Mouse (Mus musculus) CH12.LX (cell line): ENCODE data around the gene Ficd.

Experiments used
- CHD1 ChIP-seq: IDR thresholded peaks from 2 replicates; pipeline ENCODE4 v1.6.1; 2012; ENCODE audit warnings: low read depth, low read length, improper control_type of control experiment, inconsistent platforms
- CHD2 ChIP-seq: IDR thresholded peaks from 2 replicates; pipeline ENCODE4 v1.6.1; 2011; ENCODE audit warnings: low read length, improper control_type of control experiment
- CTCF ChIP-seq, 2 experiments: IDR thresholded peaks in 1 of 2; conservative IDR thresholded peaks in 1 of 2; 2 replicates each; pipeline ENCODE4 v1.5.1; 2011 to 2012; ENCODE audit warnings: low read depth in 2 of 2, low read length in 2 of 2, improper control_type of control experiment in 1 of 2, inconsistent platforms in 1 of 2, mild to moderate bottlenecking in 1 of 2, moderate library complexity in 1 of 2
- ELF1 ChIP-seq: IDR thresholded peaks from 2 replicates; pipeline ENCODE4 v1.6.1; 2014; ENCODE audit warnings: low read depth, mild to moderate bottlenecking, inconsistent platforms, low read length, improper control_type of control experiment
- ETS1 ChIP-seq: conservative IDR thresholded peaks from 2 replicates; pipeline ENCODE4 v1.6.1; 2012; ENCODE audit warnings: low read depth, mild to moderate bottlenecking, inconsistent platforms, low read length, improper control_type of control experiment, moderate library complexity
- HCFC1 ChIP-seq: IDR thresholded peaks from 2 replicates; pipeline ENCODE4 v1.6.1; 2012; ENCODE audit warnings: low read depth, mild to moderate bottlenecking, inconsistent platforms, low read length, improper control_type of control experiment
- NRF1 ChIP-seq: IDR thresholded peaks from 2 replicates; pipeline ENCODE4 v1.6.1; 2014; ENCODE audit warnings: low read depth, mild to moderate bottlenecking, inconsistent platforms, low read length, improper control_type of control experiment, moderate library complexity
- POLR2A ChIP-seq: IDR thresholded peaks from 2 replicates; pipeline ENCODE4 v1.6.1; 2011; ENCODE audit warnings: low read depth, mild to moderate bottlenecking, improper control_type of control experiment, low read length
- SIN3A ChIP-seq: IDR thresholded peaks from 2 replicates; pipeline ENCODE4 v1.6.1; 2012; ENCODE audit warnings: low read length, improper control_type of control experiment, inconsistent platforms
- ZNF384 ChIP-seq: IDR thresholded peaks from 2 replicates; pipeline ENCODE4 v1.6.1; 2012; ENCODE audit warnings: low read depth, low read length, improper control_type of control experiment, inconsistent platforms

DNA sequence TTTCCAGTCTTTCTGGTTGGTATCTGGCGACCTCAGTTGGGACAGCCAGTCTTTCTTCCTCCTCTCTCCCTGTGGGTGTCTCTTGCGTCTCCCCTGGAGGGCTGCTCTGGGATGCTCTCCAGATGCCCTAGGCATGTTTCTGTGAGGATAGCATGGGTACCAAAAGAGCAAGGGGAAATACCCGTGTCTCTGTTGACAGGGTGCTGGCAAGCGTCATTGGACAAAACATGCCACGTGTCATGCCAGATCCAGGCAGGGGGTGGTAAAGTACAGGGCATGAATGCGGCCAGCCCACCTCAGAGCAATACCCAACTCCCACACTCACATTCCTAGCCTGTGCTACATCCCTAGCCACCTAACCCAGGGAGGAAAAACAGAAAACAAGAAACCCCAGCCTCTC lies 9.0 kb upstream of the Ficd start:
- TF ChIP-seq SIN3A (no peak), POLR2A (no peak), HCFC1 (no peak), ELF1 (no peak), CTCF (conservative IDR thresholded peaks at IDR 0.05 in 1 of 2, IDR thresholded peaks at IDR 0.05 in 1 of 2; ENCODE audit: low read depth in 2 of 2, low read length in 2 of 2) (no peak), NRF1 (no peak), ZNF384 (no peak), CHD2 (no peak), ETS1 (no peak), CHD1 (no peak)
